Mouse (Mus musculus) liver, postnatal 0 days (tissue): ENCODE measurements at regions not wholly inside any gene's neighbourhood (a gene's known extent, or its start where the extent isn't known, plus 50 kb on each side); places are given as distances from the start of the nearest gene placed in this dataset.

Experiments
- CTCF ChIP-seq: sonication (generic); IDR thresholded peaks from 2 replicates; pipeline ENCODE4 v1.5.1; 2016; ENCODE audit warnings: antibody characterized with exemption, low read depth
- EP300 ChIP-seq: IDR thresholded peaks from 2 replicates; pipeline ENCODE4 v1.6.1; 2016; ENCODE audit warnings: antibody characterized with exemption, low read depth, mild to moderate bottlenecking

DNA sequence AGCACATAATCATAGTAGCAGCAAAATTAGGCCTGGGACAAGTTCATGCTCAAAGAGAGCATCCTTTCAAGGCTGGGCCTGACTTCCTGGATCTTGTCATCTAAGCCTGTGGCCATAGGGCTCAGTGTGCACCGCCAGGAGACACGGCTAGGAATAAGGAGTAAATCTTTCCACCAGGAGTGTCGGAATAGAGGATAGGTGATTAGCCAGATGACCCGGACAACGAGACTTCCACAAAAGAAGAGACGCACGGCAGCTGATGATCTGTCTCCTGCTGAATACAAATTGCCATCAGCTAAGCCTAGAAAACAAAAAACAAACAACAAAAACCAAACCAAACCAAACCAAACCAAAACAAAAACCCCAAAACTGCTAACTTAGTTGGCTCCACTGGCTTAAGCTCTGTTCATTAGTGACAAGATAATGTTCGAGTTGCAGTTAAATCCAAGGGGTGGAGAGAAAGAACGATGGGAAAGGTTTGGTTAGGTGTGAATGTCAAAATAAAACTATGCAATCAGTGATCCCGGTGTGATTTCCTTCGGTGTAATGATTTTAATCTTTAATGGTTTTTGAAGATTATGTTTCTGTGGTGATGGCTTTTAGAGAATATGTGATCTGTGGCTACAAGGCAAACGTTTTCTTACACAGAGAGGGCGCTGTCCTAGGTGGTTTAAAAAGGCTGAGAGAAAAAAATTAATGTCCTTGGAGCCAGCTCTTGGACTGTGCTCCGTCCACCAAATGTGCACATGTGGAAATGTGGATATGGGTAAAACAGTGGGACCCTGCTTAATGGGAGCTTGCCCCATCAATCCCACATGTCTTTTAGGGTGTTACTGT is 51.8 kb upstream of the Ezh2 start:
- no peak for TF ChIP-seq CTCF
- TF ChIP-seq EP300, result no peak
